Mouse (Mus musculus): ENCODE results near the gene Ralgps2.
A peak's percentile ranks its signal among the peaks of the same experiment; 100 is the strongest.

The Ralgps2 gene

GRCm38 (mm10) chr1:156955926-156956760, 16.7 kb upstream of the Ralgps2 start:
- peak; percentile 44 for DNase-seq (ENCODE audit: low spot score)

GRCm38 (mm10) chr1:156954216-156954615, 14.8 kb upstream of the Ralgps2 start:
- no peak for DNase-seq (ENCODE audit: low spot score)

GRCm38 (mm10) chr1:156950354-156950753, 10.9 kb upstream of the Ralgps2 start:
- no peak for DNase-seq (ENCODE audit: low spot score)

GRCm38 (mm10) chr1:156940584-156940983, 1.2 kb upstream of the Ralgps2 start:
- no peak for DNase-seq (ENCODE audit: low spot score)

GRCm38 (mm10) chr1:156940142-156940522, 706 bp upstream of the Ralgps2 start:
- no peak for DNase-seq (ENCODE audit: low spot score)

- DNase-seq (ENCODE audit: low spot score) = peak; percentile 71
These were observed 652 bp downstream of the Ralgps2 start for GRCm38 (mm10) chr1:156938705-156939242.

GRCm38 (mm10) chr1:156937436-156937835, 2.0 kb downstream of the Ralgps2 start:
- no peak for DNase-seq (ENCODE audit: low spot score)

- DNase-seq (ENCODE audit: low spot score) = no peak
These were observed 5.7 kb downstream of the Ralgps2 start for GRCm38 (mm10) chr1:156933712-156934111.

- no peak for DNase-seq (ENCODE audit: low spot score)
These were observed 7.2 kb downstream of the Ralgps2 start for GRCm38 (mm10) chr1:156932036-156932774.

GRCm38 (mm10) chr1:156931106-156931870, 8.1 kb downstream of the Ralgps2 start:
- no peak for DNase-seq (ENCODE audit: low spot score)

- no peak for DNase-seq (ENCODE audit: low spot score)
These were observed 9.2 kb downstream of the Ralgps2 start for GRCm38 (mm10) chr1:156930263-156930662.

- DNase-seq (ENCODE audit: low spot score) = no peak
These were observed 11.2 kb downstream of the Ralgps2 start for GRCm38 (mm10) chr1:156928255-156928654.

- no peak for DNase-seq (ENCODE audit: low spot score)
These were observed 15.9 kb downstream of the Ralgps2 start for GRCm38 (mm10) chr1:156923511-156923910.

GRCm38 (mm10) chr1:156922921-156923320, 16.5 kb downstream of the Ralgps2 start:
- no peak for DNase-seq (ENCODE audit: low spot score)

GRCm38 (mm10) chr1:156921290-156921994, 18.0 kb downstream of the Ralgps2 start:
- DNase-seq (ENCODE audit: low spot score) = peak; percentile 55

GRCm38 (mm10) chr1:156917460-156917859, 22.0 kb downstream of the Ralgps2 start:
- peak; percentile 77 for DNase-seq (ENCODE audit: low spot score)

GRCm38 (mm10) chr1:156916361-156916760, 23.1 kb downstream of the Ralgps2 start:
- no peak for DNase-seq (ENCODE audit: low spot score)

- DNase-seq (ENCODE audit: low spot score) = no peak
These were observed 24.5 kb downstream of the Ralgps2 start for GRCm38 (mm10) chr1:156914942-156915341.

- DNase-seq (ENCODE audit: low spot score) = no peak
These were observed 26.2 kb downstream of the Ralgps2 start for GRCm38 (mm10) chr1:156913190-156913589.

- DNase-seq (ENCODE audit: low spot score) = no peak
These were observed 28.5 kb downstream of the Ralgps2 start for GRCm38 (mm10) chr1:156910948-156911347.

GRCm38 (mm10) chr1:156909866-156910265, 29.6 kb downstream of the Ralgps2 start:
- no peak for DNase-seq (ENCODE audit: low spot score)

GRCm38 (mm10) chr1:156909265-156909664, 30.2 kb downstream of the Ralgps2 start:
- no peak for DNase-seq (ENCODE audit: low spot score)
